ENCODE assay signal across 28 mouse cellular contexts in the genomic region with DNA sequence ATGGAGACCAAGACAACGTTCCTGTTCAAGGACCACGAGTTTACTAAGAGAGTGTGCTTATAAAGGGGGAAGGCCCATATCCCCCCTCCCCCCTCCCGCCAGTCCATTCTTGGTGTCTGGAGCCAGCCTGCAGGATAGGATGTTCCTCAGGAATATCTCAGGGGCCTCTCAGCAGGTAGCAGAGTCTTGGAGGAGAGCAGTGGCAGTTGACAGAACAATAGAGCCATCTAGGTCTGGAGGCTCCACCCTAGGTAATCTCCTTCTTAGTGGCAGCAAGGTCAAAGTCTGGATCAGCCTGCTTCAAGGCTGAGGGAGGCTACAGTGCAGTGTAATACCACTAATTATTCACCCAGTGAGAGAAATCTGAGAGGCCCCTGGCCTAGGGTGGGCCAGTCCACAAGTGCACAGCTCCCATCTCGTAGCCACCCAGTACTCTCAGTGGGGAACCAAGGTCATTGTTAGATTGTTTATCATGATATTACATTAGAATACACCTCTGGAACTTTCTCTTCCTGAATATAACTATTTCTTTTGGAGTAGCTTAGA.
DNase-seq lines count a peak whose midpoint lies in the region; ATAC-seq and TF ChIP-seq lines count a peak whose summit lies in the region.
"Had no signal": no experiment of that assay in that cellular context is flagged by ENCODE, and none has a peak within 500 bp of the region (broad histone marks: within the 10 kb centered on the region; RNA-seq: fewer than 3 reads in every experiment).

No protein-coding gene starts in this region.

- no peak overlapping the region for H3K4me3 ChIP-seq in ES-Bruce4 (ENCODE audit: low read depth, low read length)
- no peak overlapping the region for H3K4me3 ChIP-seq in ES-E14 (ENCODE audit: insufficient read depth in 1 of 2, low read depth in 1 of 2, low read length in 2 of 2, poor library complexity in 1 of 2, severe bottlenecking in 1 of 2)
- H3K4me3 ChIP-seq in intestine, embryonic 16.5 days (ENCODE audit: low read length) = no peak overlapping the region
- H3K4me3 ChIP-seq in liver, postnatal 0 days (ENCODE audit: low read depth, low read length) = no peak overlapping the region
- H3K4me3 ChIP-seq in midbrain, embryonic 15.5 days = no peak overlapping the region
- H3K4me3 ChIP-seq: forebrain, embryonic 10.5 days; forebrain, embryonic 13.5 days; gastrocnemius, adult 2 months; heart, embryonic 13.5 days had no signal

- WGBS in intestine, embryonic 16.5 days = 63% methylated on average over 4 of the region's 4 CpGs
- WGBS in liver, postnatal 0 days (ENCODE audit: insufficient replicate concordance) = 60% methylated on average over 4 of the region's 4 CpGs
- 69% methylated on average over 4 of the region's 4 CpGs for WGBS in midbrain, embryonic 15.5 days

- no peak for TF ChIP-seq POLR2A in ES-Bruce4 (IDR thresholded peaks at IDR 0.05; ENCODE audit: insufficient read depth, low read length)

- TF ChIP-seq CTCF in ES-Bruce4 (IDR thresholded peaks at IDR 0.05; ENCODE audit: low read depth, low read length) = no peak
- no peak for TF ChIP-seq CTCF in liver, postnatal 0 days (IDR thresholded peaks at IDR 0.05; ENCODE audit: low read depth)

- peak; percentile 98 for ATAC-seq in intestine, embryonic 16.5 days
- no peak for ATAC-seq in liver, postnatal 0 days
- no peak for ATAC-seq in midbrain, embryonic 15.5 days (replicated peaks)
- ATAC-seq: forebrain, embryonic 13.5 days; forebrain, embryonic 16.5 days had no signal

- no peaks in the 10 kb centered on the region for H3K36me3 ChIP-seq in ES-Bruce4 (ENCODE audit: control insufficient read depth, insufficient read depth, low read length, poor library complexity, severe bottlenecking)
- H3K36me3 ChIP-seq in ES-E14 (ENCODE audit: control insufficient read depth, insufficient read depth, low read length, poor library complexity, severe bottlenecking) = no peaks in the 10 kb centered on the region
- H3K36me3 ChIP-seq in intestine, embryonic 16.5 days (ENCODE audit: control insufficient read depth, insufficient read depth, low read length) = no peaks in the 10 kb centered on the region
- no peaks in the 10 kb centered on the region for H3K36me3 ChIP-seq in liver, postnatal 0 days (replicated peaks; ENCODE audit: insufficient read depth, low read length)
- no peaks in the 10 kb centered on the region for H3K36me3 ChIP-seq in midbrain, embryonic 15.5 days (replicated peaks)
- H3K36me3 ChIP-seq: forebrain, embryonic 10.5 days; G1E; heart, embryonic 13.5 days had no signal

- TF ChIP-seq EP300 in ES-Bruce4 (IDR thresholded peaks at IDR 0.05; ENCODE audit: insufficient read depth, low read depth, low read length) = peak; percentile 85
- TF ChIP-seq EP300 in liver, postnatal 0 days (IDR thresholded peaks at IDR 0.05; ENCODE audit: low read depth) = no peak

- 0 out of 2 replicates have a peak overlapping the region, but pooled peaks have one; percentile 3 for H3K4me2 ChIP-seq in intestine, embryonic 16.5 days (ENCODE audit: low read depth, low read length)
- no peak overlapping the region for H3K4me2 ChIP-seq in liver, postnatal 0 days (ENCODE audit: low read depth, low read length)
- no peak overlapping the region for H3K4me2 ChIP-seq in midbrain, embryonic 15.5 days
- H3K4me2 ChIP-seq: forebrain, embryonic 13.5 days; heart, embryonic 13.5 days; hindbrain, embryonic 14.5 days had no signal

- H3K9ac ChIP-seq in ES-Bruce4 (ENCODE audit: low read depth, poor library complexity, severe bottlenecking) = no peak overlapping the region
- no peak overlapping the region for H3K9ac ChIP-seq in ES-E14 (ENCODE audit: insufficient read depth, low read depth, low read length, poor library complexity, severe bottlenecking)
- no peak overlapping the region for H3K9ac ChIP-seq in intestine, embryonic 16.5 days (ENCODE audit: low read depth, low read length)
- H3K9ac ChIP-seq in liver, postnatal 0 days (replicated peaks) = no peak overlapping the region
- no peak overlapping the region for H3K9ac ChIP-seq in midbrain, embryonic 15.5 days
- H3K9ac ChIP-seq: forebrain, embryonic 13.5 days; heart, embryonic 13.5 days; hindbrain, embryonic 14.5 days had no signal

- in situ Hi-C loops in ES-E14 (cut with MboI; ENCODE audit: low sequenced_read_pairs in 2 of 2, unreplicated experiment in 2 of 2) = no loop called here

- no peaks in the 10 kb centered on the region for H3K27me3 ChIP-seq in ES-Bruce4 (ENCODE audit: control insufficient read depth, insufficient read depth, low read length, poor library complexity, severe bottlenecking)
- H3K27me3 ChIP-seq in intestine, embryonic 16.5 days (replicated peaks; ENCODE audit: control insufficient read depth, insufficient read depth, low read length) = no peaks in the 10 kb centered on the region
- no peaks in the 10 kb centered on the region for H3K27me3 ChIP-seq in liver, postnatal 0 days (ENCODE audit: insufficient read depth, low read length)
- H3K27me3 ChIP-seq in midbrain, embryonic 15.5 days (replicated peaks) = no peaks in the 10 kb centered on the region
- H3K27me3 ChIP-seq: CH12.LX; forebrain, embryonic 13.5 days; heart, embryonic 13.5 days had no signal

- 0 out of 2 replicates have a peak overlapping the region, but pooled peaks have one; percentile 21 for H3K27ac ChIP-seq in ES-Bruce4 (ENCODE audit: insufficient read depth, low read length)
- peak overlapping the region; percentile 77 for H3K27ac ChIP-seq in ES-E14 (ENCODE audit: insufficient read depth, low read depth, low read length, poor library complexity, severe bottlenecking)
- H3K27ac ChIP-seq in intestine, embryonic 16.5 days (ENCODE audit: low read length) = peak overlapping the region; percentile 44
- no peak overlapping the region for H3K27ac ChIP-seq in liver, postnatal 0 days (ENCODE audit: low read depth)
- no peak overlapping the region for H3K27ac ChIP-seq in midbrain, embryonic 15.5 days
- H3K27ac ChIP-seq: forebrain, embryonic 10.5 days; forebrain, embryonic 13.5 days; gastrocnemius, adult 2 months; heart, embryonic 13.5 days; hindbrain, embryonic 14.5 days had no signal

- DNase-seq in ES-E14 (ENCODE audit: low read depth, low spot score) = peak; percentile 37
- peak; percentile 76 for DNase-seq in ZHBTc4 (ENCODE audit: low read depth, low spot score)
- DNase-seq in liver, postnatal 0 days = no peak
- DNase-seq in kidney, postnatal 25 days = no peak
- DNase-seq: adrenal gland, adult 8-10 months; adrenal gland, postnatal 25 days; B cell, adult 2 months; cerebellum, adult 11-12 months; cerebellum, adult 8-10 months; cerebellum, postnatal 10 days; cerebellum, postnatal 36 days; gastrocnemius, adult 2 months; gastrocnemius, postnatal 14 days; heart, adult 18-20 months; heart, postnatal 14 days; heart, postnatal 4 days; kidney, adult 11 months; kidney, adult 8-10 months had no signal

- H3K4me1 ChIP-seq in ES-Bruce4 (ENCODE audit: control insufficient read depth, insufficient read depth, low read length) (peaks cover 3% of the 10 kb centered on the region), ES-E14 (ENCODE audit: control insufficient read depth in 2 of 2, insufficient read depth in 2 of 2, low read length in 2 of 2, poor library complexity in 1 of 2) (peaks cover 14 to 19% of the 10 kb centered on the region in 2 experiments)
- H3K4me1 ChIP-seq in intestine, embryonic 16.5 days (ENCODE audit: control insufficient read depth, insufficient read depth, low read length) = no peaks in the 10 kb centered on the region
- no peaks in the 10 kb centered on the region for H3K4me1 ChIP-seq in liver, postnatal 0 days (ENCODE audit: insufficient read depth)
- no peaks in the 10 kb centered on the region; the same call in 1 of the 2 replicates for H3K4me1 ChIP-seq in midbrain, embryonic 15.5 days
- H3K4me1 ChIP-seq: forebrain, embryonic 10.5 days; forebrain, embryonic 13.5 days; heart, embryonic 13.5 days had no signal

- H3K9me3 ChIP-seq in ES-Bruce4 (replicated peaks; ENCODE audit: control insufficient read depth, insufficient read depth, low read length, poor library complexity, severe bottlenecking) (no peaks in the 10 kb centered on the region), ES-E14 (ENCODE audit: control insufficient read depth, insufficient read depth, low read depth, low read length) (no peaks in the 10 kb centered on the region)
- no peaks in the 10 kb centered on the region for H3K9me3 ChIP-seq in intestine, embryonic 16.5 days (ENCODE audit: control insufficient read depth, low read length)
- no peaks in the 10 kb centered on the region for H3K9me3 ChIP-seq in liver, postnatal 0 days (ENCODE audit: low read length)
- no peaks in the 10 kb centered on the region for H3K9me3 ChIP-seq in midbrain, embryonic 15.5 days
- H3K9me3 ChIP-seq: forebrain, embryonic 10.5 days; forebrain, embryonic 13.5 days; G1E; heart, embryonic 13.5 days had no signal

TF ChIP-seq in ES-E14, 5 proteins besides CTCF, POLR2A, EP300 and RAD21:
- TF ChIP-seq HCFC1 (IDR thresholded peaks at IDR 0.05; ENCODE audit: borderline replicate concordance, insufficient read depth, low read length) (no peak), ZNF384 (IDR thresholded peaks at IDR 0.05; ENCODE audit: low read depth, low read length) (0 out of 2 replicates have a peak, but pooled peaks have one; percentile 41)
TF ChIP-seq in ES-E14: peak in this region for 1.

Comparison
In these comparisons a context has a peak if more than half of its experiments do, and no peak if none do; other contexts are left out.
1. H3K27ac ChIP-seq: peak in ES-Bruce4 (single experiment), ES-E14 (single experiment) and intestine, embryonic 16.5 days (single experiment); none in liver, postnatal 0 days (single experiment) and midbrain, embryonic 15.5 days (single experiment).
2. DNase-seq: peak in ES-E14 (single experiment) and ZHBTc4 (single experiment); none in liver, postnatal 0 days (single experiment) and kidney, postnatal 25 days (0 of 2).